Mouse (Mus musculus): ENCODE results near the gene Sirt4. TPM values are rescaled to one million over a fixed set of nuclear protein-coding genes. Genes with fewer than 3 reads are reported as not detected.

Gene Sirt4
- polyA plus RNA-seq, 1 experiment, result 86.3 TPM

- DNase-seq (ENCODE audit: extremely low spot score in 1 of 2, low spot score in 1 of 2), result no peak
Measured at GRCm38 (mm10) chr5:115437242-115437944, 47.1 kb downstream of the Sirt4 start.

- DNase-seq (ENCODE audit: extremely low spot score in 1 of 2, low spot score in 1 of 2), result peak; percentile 87 to 91
Measured at GRCm38 (mm10) chr5:115436421-115437124, 48.0 kb downstream of the Sirt4 start.

GRCm38 (mm10) chr5:115435755-115436379 is 48.7 kb downstream of the Sirt4 start:
- no peak for DNase-seq (ENCODE audit: extremely low spot score in 1 of 2, low spot score in 1 of 2)

GRCm38 (mm10) chr5:115434853-115435754 is 49.4 kb downstream of the Sirt4 start:
- no peak for DNase-seq (ENCODE audit: extremely low spot score in 1 of 2, low spot score in 1 of 2)

GRCm38 (mm10) chr5:115434280-115434852 is 50.2 kb downstream of the Sirt4 start:
- DNase-seq (ENCODE audit: extremely low spot score in 1 of 2, low spot score in 1 of 2), result no peak

- no peak for DNase-seq (ENCODE audit: extremely low spot score in 1 of 2, low spot score in 1 of 2)
Measured at GRCm38 (mm10) chr5:115433191-115433590, 51.3 kb downstream of the Sirt4 start.

GRCm38 (mm10) chr5:115432395-115432794 is 52.1 kb downstream of the Sirt4 start:
- DNase-seq (ENCODE audit: extremely low spot score in 1 of 2, low spot score in 1 of 2), result no peak

- no peak for DNase-seq (ENCODE audit: extremely low spot score in 1 of 2, low spot score in 1 of 2)
Measured at GRCm38 (mm10) chr5:115431898-115432259, 52.6 kb downstream of the Sirt4 start.

- no peak for DNase-seq (ENCODE audit: extremely low spot score in 1 of 2, low spot score in 1 of 2)
Measured at GRCm38 (mm10) chr5:115431061-115431897, 53.2 kb downstream of the Sirt4 start.

GRCm38 (mm10) chr5:115430187-115430960 is 54.2 kb downstream of the Sirt4 start:
- DNase-seq (ENCODE audit: extremely low spot score in 1 of 2, low spot score in 1 of 2), result no peak

GRCm38 (mm10) chr5:115429359-115430186 is 55.0 kb downstream of the Sirt4 start, which contains the start of gene Msi1:
Gene Msi1, plus strand, starts transcription at chr5:115429599.
- no peak for DNase-seq (ENCODE audit: extremely low spot score in 1 of 2, low spot score in 1 of 2)

- no peak for DNase-seq (ENCODE audit: extremely low spot score in 1 of 2, low spot score in 1 of 2)
Measured at GRCm38 (mm10) chr5:115428831-115429358, 55.6 kb downstream of the Sirt4 start.

Other genes starting within 250 kb of the Sirt4 start
- gene Pop5, start 248.9 kb downstream of the Sirt4 start, polyA plus RNA-seq (2012; rRNA removed), result 129 and 134 TPM in 2 replicates
- gene Rnf10, start 211.8 kb downstream of the Sirt4 start, polyA plus RNA-seq (2012; rRNA removed), result 177 and 178 TPM in 2 replicates
- 29.4 and 34.3 TPM in 2 replicates for gene Coq5, start 205.1 kb downstream of the Sirt4 start, polyA plus RNA-seq (2012; rRNA removed)
- gene Dynll1, start 183.7 kb downstream of the Sirt4 start, polyA plus RNA-seq (2012; rRNA removed), result 637 and 750 TPM in 2 replicates
- 67.9 and 79.2 TPM in 2 replicates for gene Srsf9, start 157.5 kb downstream of the Sirt4 start, polyA plus RNA-seq (2012; rRNA removed)
- 32.8 and 33.0 TPM in 2 replicates for gene Gatc, start 143.5 kb downstream of the Sirt4 start, polyA plus RNA-seq (2012; rRNA removed)
- gene Triap1, start 143.5 kb downstream of the Sirt4 start, polyA plus RNA-seq (2012; rRNA removed), result 22.2 and 24.1 TPM in 2 replicates
- gene Cox6a1, start 135.7 kb downstream of the Sirt4 start, polyA plus RNA-seq (2012; rRNA removed), result 2,228 and 3,541 TPM in 2 replicates
- gene Msi1, start 55.1 kb downstream of the Sirt4 start, polyA plus RNA-seq (2012; rRNA removed), result 58.3 and 61.5 TPM in 2 replicates
- gene Pla2g1b, start 18.5 kb downstream of the Sirt4 start, polyA plus RNA-seq (2012; rRNA removed), result not detected in 2 replicates
- gene Pxn, start 22.0 kb upstream of the Sirt4 start, polyA plus RNA-seq (2012; rRNA removed), result 35.3 and 36.9 TPM in 2 replicates
- 543 and 568 TPM in 2 replicates for gene Rplp0, start 74.7 kb upstream of the Sirt4 start, polyA plus RNA-seq (2012; rRNA removed)
- 37.6 and 38.2 TPM in 2 replicates for gene Gcn1l1, start 80.5 kb upstream of the Sirt4 start, polyA plus RNA-seq (2012; rRNA removed)
- gene Rab35, start 147.2 kb upstream of the Sirt4 start, polyA plus RNA-seq (2012; rRNA removed), result 83.5 and 83.6 TPM in 2 replicates
- gene Bicdl1, start 246.9 kb upstream of the Sirt4 start, polyA plus RNA-seq (2012; rRNA removed), result 166 and 186 TPM in 2 replicates

Data from frontal cortex, adult 2 months (tissue).